Mouse (Mus musculus) limb, embryonic 14.5 days (tissue): ENCODE data around the gene Il6ra. TPM values are rescaled to one million over a fixed set of nuclear protein-coding genes. Genes with fewer than 3 reads are reported as not detected.

ENCODE experiments used
- ATAC-seq: fragments of 200-750 bp; cut with Nextera tagmentation; 2 replicates; pipeline ENCODE4 v1.8.0; 2017; ENCODE audit warnings: low read depth, moderate number of reproducible peaks, moderate TSS enrichment; ENCODE audit not compliant: low FRiP score
- DNase-seq: peaks from one replicate; pipeline ENCODE4 v3.0.0-alpha.2; 2015; ENCODE audit warnings: low spot score
- H3K27ac ChIP-seq: fragments of 300-500 bp; sonication (generic); replicated peaks from 2 replicates; pipeline ENCODE4 v1.5.1; 2014; ENCODE audit warnings: low read depth, mild to moderate bottlenecking, low read length, moderate library complexity, mixed read lengths
- H3K27me3 ChIP-seq: fragments of 300-500 bp; sonication (generic); 2 replicates; pipeline ENCODE4 v1.6.1; 2014; ENCODE audit warnings: low read length, mixed read lengths; ENCODE audit not compliant: control insufficient read depth, insufficient read depth
- H3K36me3 ChIP-seq: fragments of 300-500 bp; sonication (generic); 2 replicates; pipeline ENCODE4 v1.6.1; 2014; ENCODE audit warnings: mild to moderate bottlenecking, low read length, moderate library complexity, mixed read lengths; ENCODE audit not compliant: control insufficient read depth, insufficient read depth
- H3K4me1 ChIP-seq: fragments of 300-500 bp; sonication (generic); 2 replicates; pipeline ENCODE4 v1.6.1; 2014; ENCODE audit warnings: antibody characterized with exemption, low read length, mixed read lengths; ENCODE audit not compliant: control insufficient read depth, insufficient read depth
- H3K4me2 ChIP-seq: fragments of 300-500 bp; sonication (generic); replicated peaks from 2 replicates; pipeline ENCODE4 v1.6.1; 2014; ENCODE audit warnings: low read depth, mild to moderate bottlenecking, low read length, moderate library complexity; ENCODE audit not compliant: severe bottlenecking
- H3K4me3 ChIP-seq: fragments of 300-500 bp; sonication (generic); replicated peaks from 2 replicates; pipeline ENCODE4 v1.5.1; 2014; ENCODE audit warnings: low read length
- H3K9ac ChIP-seq: fragments of 300-500 bp; sonication (generic); 2 replicates; pipeline ENCODE4 v1.6.1; 2014; ENCODE audit warnings: mild to moderate bottlenecking, low read depth, low read length, moderate library complexity; ENCODE audit not compliant: severe bottlenecking
- H3K9me3 ChIP-seq: fragments of 300-500 bp; sonication (generic); 2 replicates; pipeline ENCODE4 v1.6.1; 2016; ENCODE audit warnings: low read length; ENCODE audit not compliant: control insufficient read depth
- POLR2A ChIP-seq: fragments of 200-500 bp; IDR thresholded peaks from 2 replicates; pipeline ENCODE4 v1.8.0; 2012; ENCODE audit warnings: inconsistent platforms, mild to moderate bottlenecking, moderate library complexity, borderline replicate concordance; ENCODE audit not compliant: insufficient read depth, insufficient read length; ENCODE audit errors: extremely low read depth
- WGBS: fragments of 180-500 bp; shearing (Covaris S2); extraction: QIAGEN DNeasy Blood & Tissue Kit; methylation state at CpG from one replicate; pipeline ENCODE4 v1.1.7; 2014; 5-methylcytosine and 5-hydroxymethylcytosine counted together
- polyA plus RNA-seq, 2 experiments: library from polyadenylated mRNA; depleted of rRNA in 1 of 2; stranded (reverse) in 1 of 2; unstranded in 1 of 2; fragments of >200 nt; fragmentation: Nextera tagmentation in 1 of 2; extraction: Ambion mirVana in 1 of 2; gene quantifications; 2 replicates each; pipeline versions ENCODE4 v1.2.1 to v1.2.3; 2012 to 2014

Il6ra gene
- polyA plus RNA-seq, 2 experiments, result 1.2 to 1.3 TPM

GRCm38 (mm10) chr3:89920711-89921110 is 7.7 kb upstream of the Il6ra start:
- no peak for DNase-seq
- no peak for ATAC-seq
- no peak overlapping the region for H3K27ac ChIP-seq
- H3K4me3 ChIP-seq, result no peak overlapping the region
- no peak overlapping the region for H3K4me2 ChIP-seq
- no peaks in the 10 kb centered on the region for H3K36me3 ChIP-seq
- no peaks in the 10 kb centered on the region for H3K4me1 ChIP-seq
- 59% methylated on average over 6 of the region's 6 CpGs for WGBS
- H3K27me3 ChIP-seq, result no peaks in the 10 kb centered on the region
- no peaks in the 10 kb centered on the region for H3K9me3 ChIP-seq
- no peak overlapping the region for H3K9ac ChIP-seq
- no peak for TF ChIP-seq POLR2A

GRCm38 (mm10) chr3:89917408-89917807 is 4.4 kb upstream of the Il6ra start:
- H3K4me2 ChIP-seq, result no peak overlapping the region
- H3K36me3 ChIP-seq, result no peaks in the 10 kb centered on the region
- TF ChIP-seq POLR2A, result no peak
- 48% methylated on average over 3 of the region's 3 CpGs for WGBS
- H3K9me3 ChIP-seq, result no peaks in the 10 kb centered on the region
- peaks cover 5% of the 10 kb centered on the region for H3K4me1 ChIP-seq
- no peak for DNase-seq
- H3K27ac ChIP-seq, result no peak overlapping the region
- H3K4me3 ChIP-seq, result no peak overlapping the region
- peaks cover 23% of the 10 kb centered on the region for H3K27me3 ChIP-seq
- ATAC-seq, result no peak
- no peak overlapping the region for H3K9ac ChIP-seq

- no peak for TF ChIP-seq POLR2A
- H3K27me3 ChIP-seq, result peaks cover 25% of the 10 kb centered on the region
- no peak for DNase-seq
- 40% methylated on average over 1 of the region's 1 CpGs for WGBS
- no peak overlapping the region for H3K4me2 ChIP-seq
- no peaks in the 10 kb centered on the region for H3K9me3 ChIP-seq
- ATAC-seq, result no peak
- no peaks in the 10 kb centered on the region for H3K36me3 ChIP-seq
- peaks cover 5% of the 10 kb centered on the region for H3K4me1 ChIP-seq
- no peak overlapping the region for H3K27ac ChIP-seq
- no peak overlapping the region for H3K4me3 ChIP-seq
- no peak overlapping the region for H3K9ac ChIP-seq
Observed at GRCm38 (mm10) chr3:89916622-89917021, 3.6 kb upstream of the Il6ra start.

DNA sequence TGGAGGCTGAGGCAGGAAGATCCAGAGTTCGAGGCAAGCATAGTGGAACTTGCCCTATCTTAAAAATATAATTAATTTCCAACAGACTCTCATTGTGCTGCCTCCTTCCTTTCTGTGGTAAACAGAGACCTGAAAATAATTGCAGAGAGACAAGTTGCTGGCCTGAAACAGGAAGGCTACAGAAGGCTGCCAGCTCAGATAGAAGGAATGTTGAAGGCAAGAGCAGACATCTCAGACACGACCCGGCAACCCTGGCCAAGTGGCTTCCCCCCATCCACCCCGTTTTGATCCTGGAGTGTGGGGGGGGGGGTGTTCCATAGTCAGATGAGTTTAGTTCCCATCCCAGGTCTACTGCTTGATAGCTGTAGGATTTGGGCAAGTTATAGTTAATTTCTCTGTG is 1.7 kb upstream of the Il6ra start:
- ATAC-seq (no peak), DNase-seq (no peak)
- TF ChIP-seq POLR2A, result no peak
- H3K4me2 ChIP-seq, result no peak overlapping the region
- H3K4me3 ChIP-seq, result no peak overlapping the region
- H3K9me3 ChIP-seq, result no peaks in the 10 kb centered on the region
- 77% methylated on average over 4 of the region's 4 CpGs for WGBS
- H3K27me3 ChIP-seq, result peaks cover 25% of the 10 kb centered on the region
- peaks cover 5% of the 10 kb centered on the region for H3K4me1 ChIP-seq
- no peak overlapping the region for H3K9ac ChIP-seq
- no peaks in the 10 kb centered on the region for H3K36me3 ChIP-seq
- no peak overlapping the region for H3K27ac ChIP-seq

GRCm38 (mm10) chr3:89912108-89912542 is 871 bp downstream of the Il6ra start:
- no peak overlapping the region for H3K9ac ChIP-seq
- peak overlapping the region; percentile 51 for H3K4me3 ChIP-seq
- no peak for DNase-seq
- H3K4me1 ChIP-seq, result peaks cover 5% of the 10 kb centered on the region
- H3K27ac ChIP-seq, result no peak overlapping the region
- peak overlapping the region; percentile 99 for H3K4me2 ChIP-seq
- no peak for TF ChIP-seq POLR2A
- WGBS, result 29% methylated on average over 6 of the region's 6 CpGs
- peaks cover 25% of the 10 kb centered on the region for H3K27me3 ChIP-seq
- ATAC-seq, result no peak
- no peaks in the 10 kb centered on the region for H3K36me3 ChIP-seq
- H3K9me3 ChIP-seq, result no peaks in the 10 kb centered on the region

DNA sequence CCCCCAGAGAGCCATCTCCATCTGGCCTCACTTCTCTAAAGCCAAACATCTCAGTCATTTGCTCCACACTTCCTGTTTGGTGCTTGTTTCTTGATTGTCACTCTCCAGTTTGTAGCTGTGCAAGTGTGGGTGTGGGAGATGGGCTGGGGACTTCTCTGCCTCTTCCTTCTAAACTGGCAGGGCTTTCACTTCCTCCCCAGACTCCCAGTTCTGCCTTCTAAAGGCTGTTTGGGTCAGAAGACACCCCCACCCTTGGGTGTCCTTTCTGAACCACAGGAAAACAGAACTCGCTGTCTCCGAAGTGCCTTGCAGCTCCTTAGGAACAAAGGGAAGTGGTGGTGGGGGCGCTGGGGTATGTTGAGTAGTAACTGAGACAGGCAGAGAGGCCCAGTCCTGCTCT is 1.8 kb downstream of the Il6ra start:
- H3K9ac ChIP-seq, result no peak overlapping the region
- TF ChIP-seq POLR2A, result no peak
- no peak for DNase-seq
- no peak for ATAC-seq
- H3K4me1 ChIP-seq, result peaks cover 5% of the 10 kb centered on the region
- 88% methylated on average over 3 of the region's 3 CpGs for WGBS
- H3K36me3 ChIP-seq, result no peaks in the 10 kb centered on the region
- peaks cover 25% of the 10 kb centered on the region for H3K27me3 ChIP-seq
- H3K27ac ChIP-seq, result no peak overlapping the region
- no peak overlapping the region for H3K4me2 ChIP-seq
- no peaks in the 10 kb centered on the region for H3K9me3 ChIP-seq
- H3K4me3 ChIP-seq, result no peak overlapping the region
